Mouse (Mus musculus): ENCODE results near the gene Sec13. TPM values are rescaled to one million over a fixed set of nuclear protein-coding genes. Genes with fewer than 3 reads are reported as not detected.
A peak's percentile ranks its signal among the peaks of the same experiment; 100 is the strongest.

Sec13 gene
- total and polyA plus RNA-seq, 2 experiments from 2014 or later = 104 to 145 TPM

DNA sequence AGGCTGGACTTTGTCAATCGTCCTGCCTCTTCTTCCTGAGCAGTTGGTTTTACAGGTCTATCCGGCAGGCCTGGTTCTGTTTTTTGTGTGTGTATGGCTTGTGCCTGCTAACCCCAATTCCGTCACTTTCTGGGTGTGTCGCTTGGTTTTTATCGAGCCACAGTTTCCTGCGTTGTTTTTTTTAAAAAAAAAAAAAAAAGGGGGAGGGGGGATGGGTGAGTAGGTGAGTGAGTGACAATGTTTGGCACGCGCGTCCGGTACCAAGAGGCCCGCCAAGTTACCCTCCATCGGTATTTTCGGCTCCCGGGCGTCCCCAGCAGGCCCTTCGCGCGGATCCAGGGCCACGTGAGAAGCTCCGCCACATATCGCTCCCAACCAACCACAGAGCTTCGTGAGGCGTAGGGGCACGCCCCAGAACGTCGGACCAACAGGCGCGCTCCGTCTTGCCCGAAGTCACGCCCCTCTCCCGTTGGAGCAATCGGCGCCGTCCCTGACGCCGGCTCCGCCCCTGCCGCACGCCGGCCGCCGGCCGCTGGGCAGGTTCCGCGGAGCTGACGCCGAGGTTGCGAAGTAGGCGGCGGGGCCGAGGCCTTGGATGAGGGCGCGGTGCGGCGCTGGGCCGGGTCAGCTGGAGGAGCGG, 43.8 kb downstream of the Sec13 start, which contains the start of gene Tatdn2:
Gene Tatdn2 (plus strand): TSS at position 469 of the 640 bp plus-strand sequence.
- ATAC-seq (ENCODE audit: low FRiP score) (peak; percentile 99), DNase-seq (ENCODE audit: low spot score) (peak; percentile 98)
- H3K27ac ChIP-seq (ENCODE audit: low read depth, low read length) = peak within 1 kb of the TSS; percentile 84
- peak within 1 kb of the TSS; percentile 92 for H3K4me3 ChIP-seq (ENCODE audit: low read depth, low read length)
- peaks cover 10% of the 10 kb centered on the region for H3K36me3 ChIP-seq (ENCODE audit: insufficient read depth, low read length)
- under 1% methylated on average over 46 of the region's 58 CpGs for WGBS
- H3K4me1 ChIP-seq (ENCODE audit: insufficient read depth, low read length) = 0 out of 2 replicates have a peak, but pooled peaks cover 10% of the 10 kb centered on the region
- H3K9ac ChIP-seq (replicated peaks; ENCODE audit: low read length, poor library complexity, severe bottlenecking) = peak within 1 kb of the TSS; percentile 83
- no peaks in the 10 kb centered on the region for H3K9me3 ChIP-seq (ENCODE audit: low read length)
- no peaks in the 10 kb centered on the region for H3K27me3 ChIP-seq (ENCODE audit: insufficient read depth, low read length)
- peak within 1 kb of the TSS; percentile 98 for H3K4me2 ChIP-seq (ENCODE audit: low read depth, low read length, poor library complexity, severe bottlenecking)
- peak; percentile 38; the same call in 1 of the 2 replicates for TF ChIP-seq CTCF (IDR thresholded peaks at IDR 0.05)

DNA sequence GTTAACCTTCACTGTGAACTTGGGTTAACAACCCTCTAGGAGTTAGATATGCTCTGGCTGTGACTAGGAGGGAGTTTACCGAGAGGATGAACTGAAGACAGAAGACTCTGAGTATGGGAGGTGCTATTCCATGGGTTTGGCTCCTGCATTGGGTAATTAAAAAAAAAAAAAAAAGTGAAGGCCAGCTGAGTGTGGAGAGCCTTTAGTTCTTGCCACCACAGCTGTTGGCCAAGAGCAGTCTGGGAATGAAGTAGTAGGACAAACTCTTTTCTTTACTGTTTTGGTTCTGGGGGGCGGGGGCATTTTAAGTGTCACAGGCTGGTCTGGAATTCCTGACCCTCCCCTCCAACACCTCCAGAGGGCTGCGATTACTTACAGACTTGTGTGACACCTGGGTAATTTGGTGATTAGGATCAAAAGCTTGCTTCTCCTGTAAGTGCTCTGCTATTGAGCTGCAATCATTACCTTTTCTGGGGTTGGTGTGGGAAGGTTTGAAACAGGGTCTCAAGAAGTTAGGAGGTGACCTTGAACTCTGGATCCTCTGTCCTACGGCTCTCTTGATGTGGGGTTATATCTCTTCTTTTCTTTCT, 44.7 kb downstream of the Sec13 start:
- Histone ChIP-seq H3K4me2 (ENCODE audit: low read depth, low read length, poor library complexity, severe bottlenecking) (peak overlapping the region; percentile 98), H3K36me3 (ENCODE audit: insufficient read depth, low read length) (peaks cover 4% of the 10 kb centered on the region), H3K9ac (replicated peaks; ENCODE audit: low read length, poor library complexity, severe bottlenecking) (no peak overlapping the region), H3K4me1 (ENCODE audit: insufficient read depth, low read length) (0 out of 2 replicates have a peak, but pooled peaks cover 10% of the 10 kb centered on the region), H3K27me3 (ENCODE audit: insufficient read depth, low read length) (no peaks in the 10 kb centered on the region), H3K27ac (ENCODE audit: low read depth, low read length) (peak overlapping the region; percentile 84), H3K9me3 (ENCODE audit: low read length) (no peaks in the 10 kb centered on the region), H3K4me3 (ENCODE audit: low read depth, low read length) (peak overlapping the region; percentile 92)
- no peak for ATAC-seq (ENCODE audit: low FRiP score)
- TF ChIP-seq CTCF (IDR thresholded peaks at IDR 0.05) = no peak
- 87% methylated on average over 4 of the region's 4 CpGs for WGBS
- DNase-seq (ENCODE audit: low spot score) = no peak

DNA sequence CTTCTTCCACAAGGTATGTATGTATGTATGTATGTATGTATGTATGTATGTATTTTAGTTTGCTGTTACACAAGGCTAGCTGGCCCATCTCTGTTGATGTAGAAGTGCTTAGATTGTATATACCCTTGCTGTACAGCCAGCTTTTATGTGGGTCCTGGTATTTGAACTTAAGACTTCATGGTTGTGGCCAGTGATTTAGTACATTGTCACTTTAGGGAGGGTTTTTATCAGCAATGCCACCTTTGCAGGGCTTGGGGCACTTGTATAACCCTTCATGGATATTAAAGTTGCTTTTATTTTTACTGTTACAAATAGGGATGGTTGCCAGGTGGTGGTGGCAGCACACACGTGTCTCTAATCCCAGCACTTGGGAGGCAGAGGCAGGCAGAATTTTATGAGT, 45.3 kb downstream of the Sec13 start:
- DNase-seq (ENCODE audit: low spot score) (no peak), ATAC-seq (ENCODE audit: low FRiP score) (no peak)
- H3K36me3 ChIP-seq (ENCODE audit: insufficient read depth, low read length) = peaks cover 2% of the 10 kb centered on the region
- no peak overlapping the region for H3K27ac ChIP-seq (ENCODE audit: low read depth, low read length)
- no peak overlapping the region for H3K4me3 ChIP-seq (ENCODE audit: low read depth, low read length)
- no peak overlapping the region for H3K9ac ChIP-seq (replicated peaks; ENCODE audit: low read length, poor library complexity, severe bottlenecking)
- 0 out of 2 replicates have a peak, but pooled peaks cover 13% of the 10 kb centered on the region for H3K4me1 ChIP-seq (ENCODE audit: insufficient read depth, low read length)
- no peaks in the 10 kb centered on the region for H3K9me3 ChIP-seq (ENCODE audit: low read length)
- no peak for TF ChIP-seq CTCF (IDR thresholded peaks at IDR 0.05)
- H3K4me2 ChIP-seq (ENCODE audit: low read depth, low read length, poor library complexity, severe bottlenecking) = no peak overlapping the region
- no peaks in the 10 kb centered on the region for H3K27me3 ChIP-seq (ENCODE audit: insufficient read depth, low read length)
- WGBS = 75% methylated on average over 1 of the region's 1 CpGs

DNA sequence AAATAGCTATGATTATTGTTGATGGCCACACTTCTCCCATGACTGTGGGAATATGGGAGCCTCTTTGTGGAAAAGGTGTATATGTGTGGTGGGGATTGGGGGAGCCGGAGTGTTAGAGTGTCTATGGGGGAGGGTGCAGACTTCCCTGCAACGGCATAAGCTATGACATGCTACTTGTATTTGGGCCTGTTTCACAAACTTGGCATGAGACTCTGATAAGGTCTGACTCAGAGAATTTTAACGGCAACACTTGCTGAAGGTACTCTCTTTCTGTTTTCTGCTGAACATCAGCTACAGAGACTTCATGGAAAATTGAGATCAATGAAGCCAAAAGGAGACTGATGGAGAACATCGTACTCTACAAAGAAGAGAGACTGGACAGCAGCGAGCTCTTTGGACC, 47.2 kb downstream of the Sec13 start:
- Histone ChIP-seq H3K4me3 (ENCODE audit: low read depth, low read length) (no peak overlapping the region), H3K36me3 (ENCODE audit: insufficient read depth, low read length) (no peaks in the 10 kb centered on the region), H3K27me3 (ENCODE audit: insufficient read depth, low read length) (no peaks in the 10 kb centered on the region), H3K9me3 (ENCODE audit: low read length) (no peaks in the 10 kb centered on the region), H3K4me1 (ENCODE audit: insufficient read depth, low read length) (0 out of 2 replicates have a peak, but pooled peaks cover 6% of the 10 kb centered on the region), H3K4me2 (ENCODE audit: low read depth, low read length, poor library complexity, severe bottlenecking) (no peak overlapping the region), H3K9ac (replicated peaks; ENCODE audit: low read length, poor library complexity, severe bottlenecking) (no peak overlapping the region), H3K27ac (ENCODE audit: low read depth, low read length) (no peak overlapping the region)
- DNase-seq (ENCODE audit: low spot score) (no peak), ATAC-seq (ENCODE audit: low FRiP score) (no peak)
- 95% methylated on average over 5 of the region's 5 CpGs for WGBS
- no peak for TF ChIP-seq CTCF (IDR thresholded peaks at IDR 0.05)

DNA sequence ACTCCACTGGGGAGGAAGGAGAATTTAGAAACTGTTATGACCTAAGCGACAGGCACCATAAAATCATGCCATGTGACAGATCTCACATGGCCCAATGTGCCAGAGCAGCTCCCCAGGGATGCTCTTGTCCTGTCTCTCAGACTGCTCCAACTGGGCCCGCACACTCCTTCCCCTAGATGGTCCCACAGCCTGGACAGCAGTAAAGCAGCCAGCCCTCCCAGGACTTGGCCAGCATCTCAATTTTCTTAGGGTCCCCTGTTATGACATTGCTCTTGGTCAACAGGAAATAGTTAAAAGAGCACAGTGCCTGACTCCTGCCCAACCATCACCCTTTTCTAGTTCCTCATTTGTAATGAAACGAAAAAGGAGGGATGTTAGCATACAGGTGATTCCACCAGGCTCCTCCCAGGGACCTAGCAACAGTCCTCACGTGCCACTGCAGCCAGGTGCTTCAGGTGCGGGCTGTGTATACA, 47.8 kb downstream of the Sec13 start:
- Histone ChIP-seq H3K36me3 (ENCODE audit: insufficient read depth, low read length) (no peaks in the 10 kb centered on the region), H3K27me3 (ENCODE audit: insufficient read depth, low read length) (no peaks in the 10 kb centered on the region), H3K9me3 (ENCODE audit: low read length) (no peaks in the 10 kb centered on the region), H3K4me1 (ENCODE audit: insufficient read depth, low read length) (0 out of 2 replicates have a peak, but pooled peaks cover 3% of the 10 kb centered on the region), H3K4me2 (ENCODE audit: low read depth, low read length, poor library complexity, severe bottlenecking) (no peak overlapping the region), H3K4me3 (ENCODE audit: low read depth, low read length) (no peak overlapping the region), H3K27ac (ENCODE audit: low read depth, low read length) (no peak overlapping the region), H3K9ac (replicated peaks; ENCODE audit: low read length, poor library complexity, severe bottlenecking) (no peak overlapping the region)
- no peak for TF ChIP-seq CTCF (IDR thresholded peaks at IDR 0.05)
- no peak for DNase-seq (ENCODE audit: low spot score)
- no peak for ATAC-seq (ENCODE audit: low FRiP score)
- 84% methylated on average over 5 of the region's 5 CpGs for WGBS

DNA sequence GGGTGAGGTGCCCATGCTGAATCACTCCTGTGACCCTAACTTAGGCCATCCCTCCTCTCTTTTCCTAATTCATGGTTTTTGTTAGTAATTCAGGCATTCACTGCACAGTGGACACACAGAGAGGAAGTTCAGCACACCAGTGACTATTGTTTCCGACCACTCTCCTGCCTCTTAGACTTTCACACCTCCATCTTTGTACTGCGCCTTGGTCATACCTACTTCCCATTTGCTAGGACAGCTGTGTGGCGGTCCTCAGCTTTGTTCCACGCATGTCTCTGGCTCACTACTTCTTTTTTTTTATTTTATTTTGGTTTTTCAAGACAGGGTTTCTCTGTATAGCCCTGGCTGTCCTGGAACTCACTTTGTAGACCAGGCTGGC, 49.5 kb downstream of the Sec13 start:
- Histone ChIP-seq H3K27ac (ENCODE audit: low read depth, low read length) (no peak overlapping the region), H3K4me2 (ENCODE audit: low read depth, low read length, poor library complexity, severe bottlenecking) (no peak overlapping the region)

More for the DNA sequence above, 49.5 kb downstream of the Sec13 start:
- H3K9ac ChIP-seq (replicated peaks; ENCODE audit: low read length, poor library complexity, severe bottlenecking) = no peak overlapping the region
- DNase-seq (ENCODE audit: low spot score) (no peak), ATAC-seq (ENCODE audit: low FRiP score) (no peak)
- no peaks in the 10 kb centered on the region for H3K36me3 ChIP-seq (ENCODE audit: insufficient read depth, low read length)
- H3K4me1 ChIP-seq (ENCODE audit: insufficient read depth, low read length) = 0 out of 2 replicates have a peak, but pooled peaks cover 3% of the 10 kb centered on the region
- no peak overlapping the region for H3K4me3 ChIP-seq (ENCODE audit: low read depth, low read length)
- TF ChIP-seq CTCF (IDR thresholded peaks at IDR 0.05) = no peak
- 86% methylated on average over 4 of the region's 4 CpGs for WGBS
- no peaks in the 10 kb centered on the region for H3K9me3 ChIP-seq (ENCODE audit: low read length)
- no peaks in the 10 kb centered on the region for H3K27me3 ChIP-seq (ENCODE audit: insufficient read depth, low read length)

All from midbrain, postnatal 0 days (tissue).